Comparison of ENCODE assay signal across 9 mouse cellular contexts in the genomic region with DNA sequence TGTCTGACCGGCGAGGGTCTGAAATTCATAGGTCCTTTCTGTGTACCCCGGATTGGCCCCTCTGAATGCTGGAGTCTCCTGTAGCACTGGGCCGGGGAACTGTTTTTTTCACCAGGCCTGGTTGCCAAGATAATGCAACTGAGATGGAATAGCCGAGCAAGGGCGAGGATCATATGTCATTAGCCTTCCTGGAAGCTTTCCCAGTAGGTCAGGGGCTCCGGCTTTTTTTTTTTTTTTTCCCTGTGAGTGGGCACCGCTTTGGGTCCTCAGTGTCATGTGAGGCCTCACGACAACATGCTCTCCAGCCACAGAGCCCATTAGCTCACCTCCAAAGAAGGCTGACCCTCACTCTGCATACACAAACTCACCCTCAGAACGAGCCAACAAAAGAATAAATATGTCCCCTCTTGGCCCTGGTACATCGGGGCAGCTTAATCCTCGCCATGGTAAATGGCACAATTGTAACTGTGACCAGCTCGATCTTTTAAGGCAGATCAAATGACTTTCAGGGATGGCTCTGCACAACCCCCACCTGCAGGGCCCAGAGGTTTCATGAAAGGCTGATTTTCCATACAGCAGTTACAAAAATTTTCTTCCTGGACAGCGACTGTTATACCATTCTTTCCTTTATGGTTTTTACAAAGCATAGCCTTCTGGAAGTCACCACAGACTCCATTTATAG. TPM values are rescaled to one million over a fixed set of nuclear protein-coding genes. Genes with fewer than 3 reads are reported as not detected.
A peak's percentile ranks its signal among the peaks of the same experiment; 100 is the strongest.
DNase-seq lines count a peak whose midpoint lies in the region; ATAC-seq lines count a peak whose summit lies in the region.
"Had no signal": no experiment of that assay in that cellular context is flagged by ENCODE, and none has a peak within 500 bp of the region (broad histone marks: within the 10 kb centered on the region; RNA-seq: fewer than 3 reads in every experiment).

No protein-coding gene starts in this region.

- H3K4me2 ChIP-seq in neural tube, embryonic 13.5 days, result no peak overlapping the region
- no peak overlapping the region for H3K4me2 ChIP-seq in neural tube, embryonic 15.5 days
- H3K4me2 ChIP-seq in hindbrain, embryonic 13.5 days, result no peak overlapping the region
- no peak overlapping the region for H3K4me2 ChIP-seq in intestine, embryonic 15.5 days (replicated peaks)
- H3K4me2 ChIP-seq: lung, embryonic 15.5 days had no signal

- H3K9ac ChIP-seq in neural tube, embryonic 13.5 days, result no peak overlapping the region
- H3K9ac ChIP-seq in neural tube, embryonic 15.5 days (replicated peaks), result no peak overlapping the region
- no peak overlapping the region for H3K9ac ChIP-seq in hindbrain, embryonic 13.5 days
- no peak overlapping the region for H3K9ac ChIP-seq in intestine, embryonic 15.5 days
- H3K9ac ChIP-seq: lung, embryonic 15.5 days had no signal

- H3K27ac ChIP-seq in neural tube, embryonic 13.5 days (replicated peaks), result peak overlapping the region; percentile 55
- H3K27ac ChIP-seq in neural tube, embryonic 15.5 days (replicated peaks), result no peak overlapping the region; the same call in 1 of the 2 replicates
- H3K27ac ChIP-seq in hindbrain, embryonic 13.5 days, result peak overlapping the region; percentile 63
- no peak overlapping the region for H3K27ac ChIP-seq in intestine, embryonic 15.5 days
- H3K27ac ChIP-seq: lung, embryonic 15.5 days had no signal

- H3K4me3 ChIP-seq in neural tube, embryonic 13.5 days, result no peak overlapping the region
- H3K4me3 ChIP-seq in neural tube, embryonic 15.5 days (replicated peaks), result no peak overlapping the region
- no peak overlapping the region for H3K4me3 ChIP-seq in hindbrain, embryonic 13.5 days
- H3K4me3 ChIP-seq in intestine, embryonic 15.5 days (replicated peaks), result no peak overlapping the region
- H3K4me3 ChIP-seq: lung, embryonic 15.5 days had no signal

- H3K9me3 ChIP-seq in neural tube, embryonic 13.5 days, result no peaks in the 10 kb centered on the region
- no peaks in the 10 kb centered on the region for H3K9me3 ChIP-seq in neural tube, embryonic 15.5 days (replicated peaks)
- H3K9me3 ChIP-seq in hindbrain, embryonic 13.5 days, result no peaks in the 10 kb centered on the region
- H3K9me3 ChIP-seq in intestine, embryonic 15.5 days, result no peaks in the 10 kb centered on the region
- H3K9me3 ChIP-seq: lung, embryonic 15.5 days had no signal

- H3K27me3 ChIP-seq in neural tube, embryonic 13.5 days, result no peaks in the 10 kb centered on the region
- H3K27me3 ChIP-seq in neural tube, embryonic 15.5 days (replicated peaks), result no peaks in the 10 kb centered on the region
- no peaks in the 10 kb centered on the region for H3K27me3 ChIP-seq in hindbrain, embryonic 13.5 days
- H3K27me3 ChIP-seq in intestine, embryonic 15.5 days (replicated peaks), result no peaks in the 10 kb centered on the region
- H3K27me3 ChIP-seq: lung, embryonic 15.5 days had no signal

- WGBS in neural tube, embryonic 13.5 days, result 44% methylated on average over 14 of the region's 14 CpGs
- 51% methylated on average over 14 of the region's 14 CpGs for WGBS in neural tube, embryonic 15.5 days
- 40% methylated on average over 14 of the region's 14 CpGs for WGBS in hindbrain, embryonic 13.5 days
- 63% methylated on average over 14 of the region's 14 CpGs for WGBS in intestine, embryonic 15.5 days

- ATAC-seq in neural tube, embryonic 13.5 days (ENCODE audit: low read depth), result no peak
- ATAC-seq in neural tube, embryonic 15.5 days (ENCODE audit: low FRiP score), result no peak
- ATAC-seq in hindbrain, embryonic 13.5 days (ENCODE audit: low FRiP score), result peak; percentile 36
- no peak for ATAC-seq in intestine, embryonic 15.5 days
- no peak for ATAC-seq in megakaryocyte, adult 5-6 weeks (ENCODE audit: poor library complexity, severe bottlenecking)

- no peaks in the 10 kb centered on the region for H3K36me3 ChIP-seq in neural tube, embryonic 13.5 days
- no peaks in the 10 kb centered on the region for H3K36me3 ChIP-seq in neural tube, embryonic 15.5 days
- H3K36me3 ChIP-seq in hindbrain, embryonic 13.5 days, result no peaks in the 10 kb centered on the region
- H3K36me3 ChIP-seq in intestine, embryonic 15.5 days, result no peaks in the 10 kb centered on the region
- H3K36me3 ChIP-seq: lung, embryonic 15.5 days had no signal

- peak; percentile 52 to 66 for DNase-seq in cerebellum, postnatal 10 days
- no peak for DNase-seq in cerebellum, adult 9-10 months
- peak; percentile 92 for DNase-seq in retina, postnatal 1 day

- H3K4me1 ChIP-seq in neural tube, embryonic 13.5 days (replicated peaks), result peaks cover 39% of the 10 kb centered on the region
- H3K4me1 ChIP-seq in neural tube, embryonic 15.5 days, result peaks cover 24% of the 10 kb centered on the region
- H3K4me1 ChIP-seq in hindbrain, embryonic 13.5 days (replicated peaks), result peaks cover 42% of the 10 kb centered on the region
- H3K4me1 ChIP-seq in intestine, embryonic 15.5 days (replicated peaks), result 0 out of 2 replicates have a peak, but pooled peaks cover 3% of the 10 kb centered on the region

RNA-seq across cellular contexts. Expression of a gene that starts 44.3 kb away (rescaled TPM):
- polyA plus RNA-seq in neural tube, embryonic 13.5 days (2015; fragmentation: Nextera tagmentation; extraction: Ambion mirVana), result 34.4 and 37.0 TPM in 2 replicates
- 28.8 and 31.4 TPM in 2 replicates for polyA plus RNA-seq in neural tube, embryonic 15.5 days (2015; fragmentation: Nextera tagmentation; extraction: Ambion mirVana)
- 53.6 and 54.9 TPM in 2 replicates for polyA plus RNA-seq in hindbrain, embryonic 13.5 days (2015; fragmentation: Nextera tagmentation; extraction: Ambion mirVana)
- 24.0 and 27.5 TPM in 2 replicates for polyA plus RNA-seq in intestine, embryonic 15.5 days (2015; fragmentation: Nextera tagmentation; extraction: Ambion mirVana)
- total RNA-seq in megakaryocyte, adult 5-6 weeks (2015), result 11.6 and 14.0 TPM in 2 replicates
- total RNA-seq in megakaryocyte, adult 5-6 weeks (2017), result 11.2 and 17.6 TPM in 2 replicates

Comparison
In these comparisons a context has a peak if more than half of its experiments do, and no peak if none do; other contexts are left out.
1. H3K27ac ChIP-seq: peak in neural tube, embryonic 13.5 days (single experiment) and hindbrain, embryonic 13.5 days (single experiment); none in neural tube, embryonic 15.5 days (single experiment) and intestine, embryonic 15.5 days (single experiment).